Mouse (Mus musculus) C2C12 (cell line): Measurements from ENCODE around the gene Ost4.

ENCODE experiments used
- CEBPB ChIP-seq: IDR thresholded peaks from one replicate; pipeline ENCODE4 v1.6.1; 2011; ENCODE audit warnings: low read depth, mild to moderate bottlenecking, control low read depth, moderate library complexity
- CTCF ChIP-seq: IDR thresholded peaks from one replicate; pipeline ENCODE4 v1.5.1; 2011; ENCODE audit not compliant: control insufficient read depth, insufficient read depth, insufficient read length
- FOSL1 ChIP-seq: IDR thresholded peaks from one replicate; pipeline ENCODE4 v1.8.0; 2011; ENCODE audit warnings: mild to moderate bottlenecking, low read length; ENCODE audit not compliant: poor library complexity, insufficient read depth, severe bottlenecking
- MAX ChIP-seq: IDR thresholded peaks from one replicate; pipeline ENCODE4 v1.6.1; 2011; ENCODE audit warnings: mild to moderate bottlenecking, control low read depth
- USF1 ChIP-seq: IDR thresholded peaks from one replicate; pipeline ENCODE4 v1.6.1; 2011; ENCODE audit warnings: low read depth, mild to moderate bottlenecking, control low read depth, moderate library complexity

GRCm38 (mm10) chr5:30919831-30920614 is 12.4 kb upstream of the Ost4 start:
- TF ChIP-seq CTCF = no peak
- no peak for TF ChIP-seq MAX
- no peak for TF ChIP-seq USF1
- no peak for TF ChIP-seq FOSL1
- TF ChIP-seq CEBPB = no peak
